Mouse (Mus musculus) hindbrain, embryonic 11.5 days (tissue): ENCODE measurements around the gene Gm12845. TPM values are rescaled to one million over a fixed set of nuclear protein-coding genes. Genes with fewer than 3 reads are reported as not detected.
"Not testable (repeated sequence)": the region's sequence is repeated elsewhere in the genome, so short reads cannot be mapped to it uniquely, and the experiment has no call there.

ENCODE experiments used
- ATAC-seq: fragments of 200-750 bp; cut with Nextera tagmentation; 2 replicates; pipeline ENCODE4 v1.8.0; 2017; ENCODE audit warnings: mild to moderate bottlenecking, moderate TSS enrichment, moderate library complexity; ENCODE audit not compliant: low FRiP score
- DNase-seq: peaks from one replicate; pipeline ENCODE4 v3.0.0-alpha.2; 2015; ENCODE audit warnings: low spot score
- H3K27ac ChIP-seq: fragments of 300-500 bp; sonication (generic); 2 replicates; pipeline ENCODE4 v1.5.1; 2014; ENCODE audit warnings: mild to moderate bottlenecking, low read depth, low read length
- H3K27me3 ChIP-seq: fragments of 300-500 bp; sonication (generic); 2 replicates; pipeline ENCODE4 v1.6.1; 2014; ENCODE audit warnings: mild to moderate bottlenecking, low read length, moderate library complexity, mixed read lengths; ENCODE audit not compliant: control insufficient read depth, insufficient read depth
- H3K36me3 ChIP-seq: fragments of 300-500 bp; sonication (generic); 2 replicates; pipeline ENCODE4 v1.6.1; 2014; ENCODE audit warnings: mild to moderate bottlenecking, low read length, moderate library complexity, mixed read lengths; ENCODE audit not compliant: control insufficient read depth, insufficient read depth
- H3K4me1 ChIP-seq: fragments of 300-500 bp; sonication (generic); replicated peaks from 2 replicates; pipeline ENCODE4 v1.6.1; 2014; ENCODE audit warnings: low read length, mixed read lengths; ENCODE audit not compliant: control insufficient read depth, insufficient read depth
- H3K4me2 ChIP-seq: fragments of 300-500 bp; sonication (generic); replicated peaks from 2 replicates; pipeline ENCODE4 v1.6.1; 2014; ENCODE audit warnings: mild to moderate bottlenecking, low read depth, low read length
- H3K4me3 ChIP-seq: fragments of 300-500 bp; sonication (generic); 2 replicates; pipeline ENCODE4 v1.5.1; 2014; ENCODE audit warnings: low read depth, low read length
- H3K9ac ChIP-seq: fragments of 300-500 bp; sonication (generic); 2 replicates; pipeline ENCODE4 v1.6.1; 2014; ENCODE audit warnings: low read depth, low read length
- H3K9me3 ChIP-seq: fragments of 300-500 bp; sonication (generic); 2 replicates; pipeline ENCODE4 v1.6.1; 2016; ENCODE audit warnings: low read length; ENCODE audit not compliant: control insufficient read depth
- WGBS: fragments of 180-500 bp; shearing (Covaris S2); extraction: QIAGEN DNeasy Blood & Tissue Kit; methylation state at CpG from one replicate; pipeline ENCODE4 v1.1.7; 2014; 5-methylcytosine and 5-hydroxymethylcytosine counted together
- polyA plus RNA-seq: library from polyadenylated mRNA; unstranded; fragments of >200 nt; fragmentation: Nextera tagmentation; extraction: Ambion mirVana; gene quantifications from 2 replicates; pipeline ENCODE4 v1.2.1, GENCODE M21; 2014

Gm12845 gene
- polyA plus RNA-seq, 1 experiment from 2014 or later = not detected

DNA sequence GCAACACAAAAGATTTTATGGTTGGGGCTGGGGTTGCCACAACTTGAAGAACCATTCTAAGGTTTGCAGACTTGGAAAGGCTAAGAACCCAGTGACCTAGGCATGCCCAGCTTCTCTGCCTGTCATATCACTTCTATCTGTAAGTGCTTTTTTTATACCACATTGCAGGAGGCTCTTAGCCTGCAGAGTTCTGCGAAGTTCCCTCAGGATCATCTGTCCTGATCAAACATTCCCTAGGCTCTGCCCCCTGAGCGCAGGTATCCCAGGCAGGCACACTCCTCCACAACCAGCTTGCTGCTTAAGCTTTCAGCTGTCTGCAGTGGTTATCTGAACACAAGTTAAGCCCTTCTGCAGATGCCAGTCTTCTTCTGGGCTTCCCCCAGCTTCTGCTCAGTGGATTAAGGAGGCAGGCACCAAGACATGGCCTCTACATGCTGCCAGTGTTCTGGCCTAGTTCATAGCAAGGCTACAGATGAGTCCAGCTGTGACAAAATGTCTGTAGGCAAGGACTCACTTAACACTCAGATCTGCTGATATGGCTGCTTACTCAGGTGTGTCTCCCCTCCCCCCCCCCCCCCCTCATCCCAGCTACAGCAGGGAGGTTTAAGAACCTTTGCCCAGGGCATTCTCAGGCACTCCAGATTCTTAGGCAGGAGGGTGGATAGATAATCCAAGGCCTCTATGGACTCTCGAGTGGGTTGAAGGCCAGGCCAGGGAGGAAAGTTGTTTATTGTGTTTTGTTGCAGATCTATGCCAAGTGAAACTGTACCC is 15.2 kb upstream of the Gm12845 start:
- Histone ChIP-seq H3K9ac (no peak overlapping the region), H3K27me3 (no peaks in the 10 kb centered on the region), H3K4me3 (no peak overlapping the region), H3K4me1 (no peaks in the 10 kb centered on the region), H3K27ac (no peak overlapping the region), H3K36me3 (no peaks in the 10 kb centered on the region), H3K9me3 (no peaks in the 10 kb centered on the region), H3K4me2 (no peak overlapping the region)
- ATAC-seq = no peak
- 85% methylated on average over 3 of the region's 3 CpGs for WGBS
- no peak for DNase-seq

DNA sequence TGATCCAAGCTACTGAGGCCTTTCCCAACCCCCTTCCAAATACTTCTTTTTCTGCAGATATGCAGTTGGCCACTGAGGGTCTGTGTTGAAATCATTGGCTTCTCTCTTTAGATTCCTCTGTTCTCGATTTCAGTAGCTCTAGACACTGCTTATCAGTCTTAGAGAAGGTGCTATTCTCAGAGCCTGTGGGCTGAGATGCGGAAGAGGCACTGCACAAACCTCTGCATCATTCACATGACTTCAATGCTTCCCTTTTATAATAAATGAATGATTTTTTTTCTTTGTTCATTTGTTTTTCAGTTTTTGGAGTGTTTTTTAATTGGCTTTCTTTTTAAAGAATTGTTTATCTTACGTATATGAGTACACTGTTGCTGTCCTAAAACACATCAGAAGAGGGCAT is 11.9 kb upstream of the Gm12845 start:
- H3K36me3 ChIP-seq = no peaks in the 10 kb centered on the region
- ATAC-seq = no peak
- no peak overlapping the region for H3K4me3 ChIP-seq
- no peaks in the 10 kb centered on the region for H3K9me3 ChIP-seq
- no peak overlapping the region for H3K4me2 ChIP-seq
- no peak overlapping the region for H3K27ac ChIP-seq
- H3K9ac ChIP-seq = no peak overlapping the region
- H3K27me3 ChIP-seq = no peaks in the 10 kb centered on the region
- 84% methylated on average over 3 of the region's 3 CpGs for WGBS
- no peaks in the 10 kb centered on the region for H3K4me1 ChIP-seq
- no peak for DNase-seq

DNA sequence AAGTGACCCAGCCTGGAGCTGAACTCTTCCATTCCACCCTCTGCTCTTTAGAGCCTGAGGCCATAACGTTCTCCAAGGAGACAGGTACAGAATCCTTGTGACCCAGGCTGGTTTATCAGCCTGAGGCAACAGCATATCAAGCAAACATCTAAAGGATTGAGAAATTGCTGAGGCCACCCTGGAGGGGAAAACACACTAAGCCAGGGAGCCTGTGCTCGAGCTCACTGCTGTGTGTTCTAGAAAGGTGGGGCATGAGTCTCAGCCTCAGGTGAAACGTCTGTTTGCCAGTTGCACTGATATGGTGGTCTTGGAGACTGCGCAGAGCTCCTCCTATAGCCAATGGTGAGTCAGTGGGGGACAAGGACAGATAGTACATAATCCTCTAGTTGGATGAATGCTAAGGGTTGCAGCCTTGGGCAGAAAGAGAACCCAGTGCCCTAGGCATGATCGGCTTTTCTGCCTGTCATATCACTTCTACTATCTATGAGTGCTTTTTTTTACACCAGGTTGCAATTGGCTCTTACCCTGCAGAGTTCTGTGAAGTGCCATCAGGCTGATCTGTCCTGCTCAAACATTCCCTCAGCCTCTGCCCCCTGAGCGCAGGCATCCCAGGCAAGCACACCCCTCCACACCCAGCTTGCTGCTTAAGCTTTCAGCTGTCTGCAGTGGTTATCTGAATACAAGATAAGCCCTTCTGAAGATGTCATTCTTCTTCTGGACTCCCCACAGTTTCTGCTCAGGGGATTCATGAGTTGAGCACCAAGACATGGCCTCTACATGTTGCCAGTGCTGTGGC is 10.7 kb upstream of the Gm12845 start:
- no peak for DNase-seq
- H3K4me1 ChIP-seq = no peaks in the 10 kb centered on the region
- ATAC-seq = no peak
- 80% methylated on average over 6 of the region's 6 CpGs for WGBS
- H3K9ac ChIP-seq = no peak overlapping the region
- no peak overlapping the region for H3K4me3 ChIP-seq
- no peak overlapping the region for H3K27ac ChIP-seq
- no peaks in the 10 kb centered on the region for H3K9me3 ChIP-seq
- no peaks in the 10 kb centered on the region for H3K27me3 ChIP-seq
- no peak overlapping the region for H3K4me2 ChIP-seq
- H3K36me3 ChIP-seq = no peaks in the 10 kb centered on the region

DNA sequence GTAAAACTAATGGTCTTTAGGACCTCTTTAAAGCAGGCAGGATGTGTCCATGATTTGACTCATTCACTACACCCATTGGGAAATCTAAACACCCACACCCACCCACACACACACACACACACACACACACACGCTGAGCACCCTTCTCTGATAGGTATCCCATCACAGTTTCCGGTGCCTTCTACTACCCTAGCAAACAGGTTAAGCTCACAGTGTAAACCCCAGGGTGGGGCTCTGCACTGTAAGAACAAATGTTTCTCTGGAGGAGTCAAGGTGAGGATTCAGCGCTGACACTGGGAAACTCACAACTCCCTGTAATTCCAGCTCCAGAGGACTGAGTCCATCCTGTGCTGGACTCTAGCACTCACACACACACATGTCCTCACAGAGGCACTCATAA is 7.7 kb downstream of the Gm12845 start:
- 79% methylated on average over 3 of the region's 3 CpGs for WGBS
- no peak for DNase-seq

DNA sequence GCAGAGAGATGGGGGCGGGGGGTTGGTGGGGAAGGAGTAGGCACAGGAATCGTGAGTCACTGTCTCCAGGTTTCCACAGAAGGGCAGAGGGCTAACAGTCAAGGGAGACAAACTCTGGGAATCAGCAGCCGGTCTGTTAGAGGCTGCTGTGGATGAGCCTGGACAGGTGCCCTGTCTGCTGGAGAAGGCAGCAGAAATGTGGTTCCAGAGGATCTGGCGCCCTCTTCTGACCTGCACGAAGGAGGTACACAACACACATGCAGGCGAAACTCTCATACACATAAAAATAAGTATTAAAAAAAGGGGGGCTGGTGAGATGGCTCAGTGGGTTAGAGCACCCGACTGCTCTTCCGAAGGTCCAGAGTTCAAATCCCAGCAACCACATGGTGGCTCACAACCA is 13.3 kb downstream of the Gm12845 start:
- Histone ChIP-seq H3K4me2 (no peak overlapping the region), H3K27ac (no peak overlapping the region), H3K4me3 (no peak overlapping the region), H3K36me3 (no peaks in the 10 kb centered on the region), H3K9me3 (no peaks in the 10 kb centered on the region), H3K4me1 (no peaks in the 10 kb centered on the region), H3K9ac (no peak overlapping the region), H3K27me3 (no peaks in the 10 kb centered on the region)
- ATAC-seq (no peak), DNase-seq (peak; percentile 2)
- WGBS = 50% methylated on average over 8 of the region's 8 CpGs

More for the DNA sequence above, 7.7 kb downstream of the Gm12845 start:
- Histone ChIP-seq H3K9me3 (no peaks in the 10 kb centered on the region), H3K9ac (no peak overlapping the region), H3K36me3 (no peaks in the 10 kb centered on the region), H3K4me3 (no peak overlapping the region), H3K27ac (no peak overlapping the region), H3K4me2 (no peak overlapping the region), H3K4me1 (no peaks in the 10 kb centered on the region), H3K27me3 (no peaks in the 10 kb centered on the region)
- no peak for ATAC-seq

DNA sequence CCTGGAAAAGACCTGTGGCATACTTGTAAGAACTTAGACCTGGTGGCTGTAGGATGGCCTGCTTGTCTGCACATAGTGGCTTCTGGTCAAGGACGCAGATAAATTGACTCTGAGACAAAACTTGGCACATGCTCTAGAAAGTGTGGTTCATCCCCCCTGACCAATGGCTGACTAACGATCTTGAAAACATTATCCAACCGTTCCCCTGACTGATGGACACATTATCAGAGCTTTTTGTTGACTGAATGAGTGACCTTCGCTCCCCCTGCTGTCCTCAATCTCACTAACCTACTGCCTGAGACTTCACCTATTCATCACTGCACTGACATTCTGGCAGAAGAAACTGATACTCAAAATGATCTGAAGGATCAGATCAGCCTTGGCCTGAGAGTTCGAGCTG is 28.3 kb downstream of the Gm12845 start:
- not testable (repeated sequence) for DNase-seq, H3K36me3 ChIP-seq, H3K4me3 ChIP-seq, H3K4me2 ChIP-seq, H3K4me1 ChIP-seq, H3K27ac ChIP-seq, ATAC-seq, H3K9me3 ChIP-seq, H3K9ac ChIP-seq, H3K27me3 ChIP-seq
- WGBS = 84% methylated on average over 5 of the region's 5 CpGs

DNA sequence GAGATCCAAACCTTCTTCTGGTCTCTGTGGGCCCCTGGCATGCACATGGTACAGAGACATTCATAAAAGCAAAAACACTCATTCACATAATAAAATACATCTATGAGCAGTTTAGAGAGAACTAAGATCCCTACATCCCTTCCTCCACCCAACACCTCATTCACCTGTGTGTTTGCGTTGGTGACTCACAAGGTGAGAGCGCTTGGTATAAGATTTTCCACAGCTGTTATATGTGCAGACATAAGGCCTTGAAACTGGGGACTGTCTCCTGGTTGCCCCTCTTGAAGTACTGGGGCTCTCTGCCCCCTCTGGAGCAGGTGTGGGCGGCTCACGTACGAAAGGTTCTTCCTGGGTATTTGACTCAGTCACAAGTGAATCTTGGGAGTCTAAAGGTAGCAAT is 35.9 kb downstream of the Gm12845 start:
- H3K9me3 ChIP-seq = no peaks in the 10 kb centered on the region
- ATAC-seq = no peak
- H3K27me3 ChIP-seq = no peaks in the 10 kb centered on the region
- no peak overlapping the region for H3K4me3 ChIP-seq
- H3K4me2 ChIP-seq = no peak overlapping the region
- no peak overlapping the region for H3K9ac ChIP-seq
- no peaks in the 10 kb centered on the region for H3K4me1 ChIP-seq
- no peak overlapping the region for H3K27ac ChIP-seq
- no peaks in the 10 kb centered on the region for H3K36me3 ChIP-seq
- 90% methylated on average over 5 of the region's 5 CpGs for WGBS
- DNase-seq = no peak

DNA sequence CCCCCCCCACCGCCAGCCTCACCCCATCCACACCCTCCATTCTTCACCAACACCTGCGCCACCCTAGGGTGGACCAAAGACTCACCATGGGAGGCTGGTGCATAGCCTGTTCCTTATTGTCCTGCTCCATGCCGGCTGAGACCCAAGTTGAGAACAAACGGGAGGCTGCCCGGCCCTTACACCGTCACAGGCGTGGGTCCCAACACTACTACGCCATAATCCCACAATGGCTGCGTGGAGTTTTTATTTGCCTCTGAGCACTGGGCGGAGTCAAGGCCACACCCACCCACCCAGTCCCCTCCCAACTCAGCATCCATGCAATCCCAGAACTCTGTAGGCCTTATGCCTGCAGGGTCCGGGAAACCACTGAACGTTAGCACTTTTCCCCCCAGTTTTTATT is 41.2 kb downstream of the Gm12845 start, which contains the start of gene Klf17:
TSS of gene Klf17 (minus strand) at position 233 of the 400 bp plus-strand sequence.
- H3K4me3 ChIP-seq = no peak within 1 kb of the TSS
- WGBS = 73% methylated on average over 11 of the region's 12 CpGs
- ATAC-seq = no peak

DNA sequence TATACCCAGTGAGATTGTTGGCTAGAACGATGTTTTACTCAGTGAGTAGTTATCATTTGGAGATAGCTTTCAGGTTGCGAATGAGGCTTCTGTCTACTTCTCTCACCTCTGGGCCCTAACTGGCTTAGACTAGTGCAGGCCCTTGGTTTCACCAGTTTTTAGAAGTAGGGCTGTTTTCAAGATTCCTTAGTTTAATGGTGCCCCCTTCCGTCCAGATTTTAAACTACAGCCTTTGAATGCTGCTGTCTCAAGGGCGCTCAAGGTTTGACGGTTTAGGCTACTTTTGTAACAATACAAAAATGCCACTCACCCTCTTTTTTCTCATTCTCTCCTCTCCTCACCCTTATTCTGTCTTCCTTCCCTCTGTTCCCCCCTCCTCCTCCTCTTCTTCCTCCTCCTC is 46.7 kb downstream of the Gm12845 start:
- DNase-seq (peak; percentile 87), ATAC-seq (no peak)
- 22% methylated on average over 5 of the region's 5 CpGs for WGBS

More for the DNA sequence above, 41.2 kb downstream of the Gm12845 start, which contains the start of gene Klf17:
- no peak within 1 kb of the TSS for H3K27ac ChIP-seq
- no peaks in the 10 kb centered on the region for H3K36me3 ChIP-seq
- no peaks in the 10 kb centered on the region for H3K4me1 ChIP-seq
- no peak within 1 kb of the TSS for H3K4me2 ChIP-seq
- DNase-seq = no peak
- H3K9ac ChIP-seq = no peak within 1 kb of the TSS
- no peaks in the 10 kb centered on the region for H3K27me3 ChIP-seq
- H3K9me3 ChIP-seq = no peaks in the 10 kb centered on the region

More for the DNA sequence above, 46.7 kb downstream of the Gm12845 start:
- Histone ChIP-seq H3K9ac (no peak overlapping the region), H3K36me3 (no peaks in the 10 kb centered on the region), H3K4me3 (no peak overlapping the region), H3K4me2 (no peak overlapping the region), H3K27me3 (no peaks in the 10 kb centered on the region), H3K4me1 (no peaks in the 10 kb centered on the region), H3K27ac (no peak overlapping the region), H3K9me3 (no peaks in the 10 kb centered on the region)
